Mouse (Mus musculus): Measurements from ENCODE around the gene Uba1.

- TF ChIP-seq CTCF (IDR thresholded peaks at IDR 0.05) (no peak), EP300 (IDR thresholded peaks at IDR 0.05) (no peak)
These were observed 20.0 kb upstream of the Uba1 start for GRCm38 (mm10) chrX:20638141-20638540.

All from lung, postnatal 0 days (tissue).